Mouse (Mus musculus): ENCODE results near the gene Tas2r136.

Gene Tas2r136

DNA sequence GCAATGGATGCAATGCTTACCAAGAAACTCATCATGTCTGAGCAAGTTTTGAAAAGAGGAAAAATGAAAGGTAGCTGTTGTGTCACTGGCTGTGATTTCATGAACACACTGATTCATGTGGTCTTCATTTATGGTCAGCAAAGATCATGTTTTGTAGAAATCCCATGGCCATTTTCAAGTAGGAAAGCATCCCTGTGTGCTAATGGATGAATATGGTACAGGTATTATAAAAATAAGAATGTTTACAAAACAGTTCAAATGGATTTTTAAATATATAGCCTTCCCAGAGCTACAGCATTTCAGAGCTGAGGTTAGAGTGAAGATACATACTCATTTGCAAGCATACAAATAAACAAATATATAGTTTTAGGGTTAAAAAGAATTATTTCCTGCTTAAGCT, at the start of gene Tas2r136:
Gene Tas2r136 (minus strand): TSS at position 101 of the 400 bp plus-strand sequence.
- no peak for DNase-seq (ENCODE audit: low spot score)

DNA sequence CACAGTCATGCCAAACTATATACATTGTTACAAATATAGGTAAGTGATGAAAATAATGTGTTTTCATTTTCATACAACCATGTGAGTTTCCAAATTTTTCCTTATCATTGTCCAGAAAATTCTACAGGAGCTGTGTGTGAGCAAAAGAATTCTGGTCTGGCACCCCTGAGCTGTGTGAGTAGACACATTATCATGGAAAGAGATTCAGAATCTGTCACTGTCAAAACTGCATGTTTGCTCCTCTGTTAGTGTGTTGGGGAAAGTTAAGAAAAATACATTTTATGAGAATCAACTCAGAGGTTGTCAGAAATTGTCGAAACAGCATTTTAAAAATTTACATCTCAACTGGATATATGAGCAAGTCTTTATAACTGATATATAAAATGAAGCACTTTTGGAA, 24.6 kb upstream of the Tas2r136 start, which contains the start of gene Tas2r117:
Gene Tas2r117 (plus strand): TSS at position 301 of the 400 bp plus-strand sequence.
- no peak for DNase-seq (ENCODE audit: low spot score)

GRCm38 (mm10) chr6:132795393-132795792, 17.4 kb upstream of the Tas2r136 start:
- no peak for DNase-seq (ENCODE audit: low spot score)

- DNase-seq (ENCODE audit: low spot score): no peak
These were observed 16.1 kb downstream of the Tas2r136 start, which contains the start of gene Tas2r102 for GRCm38 (mm10) chr6:132761831-132762230. Gene Tas2r102 (plus strand): TSS chr6:132762131.

- no peak for DNase-seq (ENCODE audit: low spot score)
These were observed 23.5 kb downstream of the Tas2r136 start, which contains the start of gene Tas2r124 for GRCm38 (mm10) chr6:132754430-132754829. Gene Tas2r124 (plus strand): TSS chr6:132754730.

DNA sequence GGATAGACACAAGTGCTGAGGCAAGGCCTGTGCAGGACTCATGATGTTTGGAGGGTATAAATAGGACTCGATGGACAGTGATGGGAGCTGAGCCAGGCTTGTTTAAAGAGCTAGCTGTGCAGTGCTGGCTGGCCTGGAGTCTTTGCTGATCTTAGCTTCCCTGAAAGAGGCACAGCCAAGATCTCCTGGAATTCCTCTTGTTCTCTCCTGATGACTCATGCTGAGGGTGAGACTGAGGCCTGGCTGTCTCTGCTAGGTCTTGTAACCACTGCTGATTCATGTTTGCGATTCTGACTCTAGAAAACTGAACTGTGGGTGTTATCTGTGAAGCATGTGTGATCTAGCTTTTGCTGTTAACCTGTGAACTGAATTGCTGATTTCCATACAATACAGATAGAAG, 27.8 kb downstream of the Tas2r136 start:
- DNase-seq (ENCODE audit: low spot score): no peak

GRCm38 (mm10) chr6:132737935-132738334, 40.0 kb downstream of the Tas2r136 start, which contains the start of gene Tas2r115:
Gene Tas2r115 (minus strand): TSS chr6:132738035.
- no peak for DNase-seq (ENCODE audit: low spot score)
